Mouse (Mus musculus) midbrain, embryonic 14.5 days (tissue): ENCODE results near the gene Xpo4. TPM values are rescaled to one million over a fixed set of nuclear protein-coding genes. Genes with fewer than 3 reads are reported as not detected.
"Not testable (repeated sequence)": the region's sequence is repeated elsewhere in the genome, so short reads cannot be mapped to it uniquely, and the experiment has no call there.

ENCODE experiments used
- ATAC-seq: fragments of 200-750 bp; cut with Nextera tagmentation; 2 replicates; pipeline ENCODE4 v1.8.0; 2017; ENCODE audit warnings: moderate number of reproducible peaks, moderate library complexity; ENCODE audit not compliant: low FRiP score, low TSS enrichment
- DNase-seq: peaks from one replicate; pipeline ENCODE4 v3.0.0-alpha.2; 2015
- H3K27ac ChIP-seq: fragments of 300-500 bp; sonication (generic); replicated peaks from 2 replicates; pipeline ENCODE4 v1.5.1; 2014; ENCODE audit warnings: mild to moderate bottlenecking, low read depth, low read length, moderate library complexity
- H3K27me3 ChIP-seq: fragments of 300-500 bp; sonication (generic); 2 replicates; pipeline ENCODE4 v1.6.1; 2014; ENCODE audit warnings: low read length, control low read depth, mixed read lengths; ENCODE audit not compliant: control insufficient read depth, insufficient read depth
- H3K36me3 ChIP-seq: fragments of 300-500 bp; sonication (generic); 2 replicates; pipeline ENCODE4 v1.6.1; 2014; ENCODE audit warnings: low read length, control low read depth; ENCODE audit not compliant: control insufficient read depth, insufficient read depth
- H3K4me1 ChIP-seq: fragments of 300-500 bp; sonication (generic); 2 replicates; pipeline ENCODE4 v1.6.1; 2014; ENCODE audit warnings: mild to moderate bottlenecking, antibody characterized with exemption, low read length, control low read depth; ENCODE audit not compliant: control insufficient read depth, insufficient read depth
- H3K4me2 ChIP-seq: fragments of 300-500 bp; sonication (generic); 2 replicates; pipeline ENCODE4 v1.6.1; 2014; ENCODE audit warnings: mild to moderate bottlenecking, low read length, moderate library complexity
- H3K4me3 ChIP-seq: fragments of 300-500 bp; sonication (generic); replicated peaks from 2 replicates; pipeline ENCODE4 v1.5.1; 2014; ENCODE audit warnings: low read depth, low read length
- H3K9ac ChIP-seq: fragments of 300-500 bp; sonication (generic); replicated peaks from 2 replicates; pipeline ENCODE4 v1.6.1; 2014; ENCODE audit warnings: mild to moderate bottlenecking, low read length, moderate library complexity
- H3K9me3 ChIP-seq: fragments of 300-500 bp; sonication (generic); 2 replicates; pipeline ENCODE4 v1.6.1; 2016; ENCODE audit warnings: low read length, control low read depth, mixed read lengths; ENCODE audit not compliant: control insufficient read depth
- WGBS: fragments of 180-500 bp; shearing (Covaris S2); extraction: QIAGEN DNeasy Blood & Tissue Kit; methylation state at CpG from one replicate; pipeline ENCODE4 v1.1.7; 2014; 5-methylcytosine and 5-hydroxymethylcytosine counted together
- polyA plus RNA-seq: library from polyadenylated mRNA; unstranded; fragments of >200 nt; fragmentation: Nextera tagmentation; extraction: Ambion mirVana; gene quantifications from 2 replicates; pipeline ENCODE4 v1.2.1, GENCODE M21; 2014

Gene Xpo4
- polyA plus RNA-seq, 1 experiment from 2014 or later: 18.7 TPM

DNA sequence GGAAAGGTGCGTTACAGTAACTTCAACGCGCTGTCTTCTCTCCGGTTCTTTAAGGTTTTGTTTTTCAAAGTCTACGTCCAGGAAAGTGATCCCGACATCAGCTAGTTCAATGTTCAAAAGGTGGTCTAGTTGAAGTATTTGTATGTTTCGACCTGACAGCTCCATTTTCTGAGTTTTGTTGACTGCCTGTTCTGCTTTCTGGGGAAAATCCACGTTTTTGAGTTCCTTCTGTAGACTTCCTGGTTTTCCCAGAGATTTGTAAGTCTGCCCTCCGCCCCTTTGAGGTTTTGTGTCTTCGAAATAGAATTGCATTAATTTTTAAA is 359 bp upstream of the Xpo4 start:
- H3K27me3 ChIP-seq: no peaks in the 10 kb centered on the region
- H3K4me3 ChIP-seq: peak overlapping the region; percentile 81
- DNase-seq: no peak
- ATAC-seq: no peak
- 13% methylated on average over 10 of the region's 10 CpGs for WGBS
- peak overlapping the region; percentile 85 for H3K9ac ChIP-seq
- H3K4me1 ChIP-seq: peaks cover 16% of the 10 kb centered on the region
- H3K27ac ChIP-seq: peak overlapping the region; percentile 97
- no peaks in the 10 kb centered on the region for H3K9me3 ChIP-seq
- no peaks in the 10 kb centered on the region for H3K36me3 ChIP-seq
- peak overlapping the region; percentile 97 for H3K4me2 ChIP-seq

DNA sequence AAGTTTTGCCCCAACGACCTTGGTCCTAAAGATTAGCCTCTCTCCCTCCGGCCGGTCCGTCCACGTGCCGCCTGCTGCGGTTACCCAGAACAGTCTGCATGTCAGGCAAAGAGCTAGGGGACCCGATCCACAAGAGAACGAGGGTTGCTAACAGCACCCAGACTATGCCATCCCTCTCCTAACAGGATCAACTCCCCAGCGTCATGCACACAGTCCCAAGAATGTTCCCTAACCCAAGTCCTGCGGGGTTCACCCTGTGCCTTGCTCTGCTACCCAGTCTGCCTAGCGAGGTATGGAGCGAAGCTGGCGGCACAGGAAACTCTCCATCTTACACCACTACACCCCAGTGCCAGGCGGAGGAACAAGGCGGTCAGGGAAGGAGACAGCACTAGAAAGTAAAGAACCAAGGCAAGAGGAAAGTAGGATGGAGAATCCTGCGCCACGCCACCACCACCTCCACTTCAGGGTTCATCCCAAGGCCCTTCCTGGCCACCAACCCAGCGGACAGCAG is 864 bp downstream of the Xpo4 start:
- H3K4me3 ChIP-seq: peak overlapping the region; percentile 81
- H3K9ac ChIP-seq: peak overlapping the region; percentile 85
- H3K27me3 ChIP-seq: no peaks in the 10 kb centered on the region
- peaks cover 16% of the 10 kb centered on the region for H3K4me1 ChIP-seq
- ATAC-seq (peak; percentile 49), DNase-seq (no peak)
- H3K27ac ChIP-seq: peak overlapping the region; percentile 97
- H3K36me3 ChIP-seq: no peaks in the 10 kb centered on the region
- no peaks in the 10 kb centered on the region for H3K9me3 ChIP-seq
- WGBS: under 1% methylated on average over 19 of the region's 19 CpGs
- peak overlapping the region; percentile 97 for H3K4me2 ChIP-seq

DNA sequence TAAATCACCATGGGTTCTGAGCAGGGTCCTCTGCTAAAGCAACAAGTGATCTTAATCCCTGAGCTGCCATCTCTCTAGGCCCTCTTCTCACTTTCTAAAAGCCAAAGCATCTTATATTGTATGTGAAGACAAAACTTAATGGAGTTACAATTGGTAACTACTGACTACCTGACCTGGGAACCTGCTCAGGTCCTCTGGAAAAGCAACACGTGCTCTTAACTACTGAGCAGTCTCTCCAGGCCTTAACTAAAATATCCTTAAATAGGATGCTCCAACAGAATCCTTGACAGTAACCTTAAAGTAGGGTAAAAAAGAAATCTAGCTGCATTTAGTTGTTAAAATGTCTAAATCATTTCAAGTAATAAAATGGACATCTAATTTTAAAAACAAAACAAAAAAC is 1.6 kb downstream of the Xpo4 start:
- H3K9ac ChIP-seq: no peak overlapping the region; the same call in 1 of the 2 replicates
- peaks cover 16% of the 10 kb centered on the region for H3K4me1 ChIP-seq
- H3K4me2 ChIP-seq: peak overlapping the region; percentile 97
- peak overlapping the region; percentile 81 for H3K4me3 ChIP-seq
- ATAC-seq (no peak), DNase-seq (no peak)
- H3K27me3 ChIP-seq: no peaks in the 10 kb centered on the region
- no peaks in the 10 kb centered on the region for H3K36me3 ChIP-seq
- H3K27ac ChIP-seq: no peak overlapping the region
- H3K9me3 ChIP-seq: no peaks in the 10 kb centered on the region
- WGBS: 48% methylated on average over 1 of the region's 1 CpGs

DNA sequence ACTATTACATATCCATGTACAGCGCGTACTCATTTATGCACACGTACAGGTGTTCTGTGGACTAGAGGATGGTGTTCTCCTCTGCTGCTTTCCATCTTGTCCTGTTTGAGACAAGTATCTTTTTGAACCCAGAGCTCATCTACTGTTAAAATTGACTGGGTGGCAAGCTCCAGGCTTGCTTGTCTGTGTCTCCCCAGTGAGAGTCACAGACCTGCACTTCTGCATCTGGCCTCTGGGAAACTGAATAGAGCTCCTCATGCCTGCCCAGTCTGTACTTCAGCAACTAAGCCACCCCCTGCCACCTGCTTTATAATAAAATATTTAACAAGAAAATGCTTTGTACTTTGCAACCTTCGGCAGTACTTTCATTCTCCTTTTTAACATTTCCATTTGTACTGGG is 6.9 kb downstream of the Xpo4 start:
- Histone ChIP-seq H3K4me1 (no peaks in the 10 kb centered on the region), H3K4me2 (no peak overlapping the region), H3K9me3 (no peaks in the 10 kb centered on the region), H3K9ac (no peak overlapping the region), H3K4me3 (no peak overlapping the region), H3K27ac (no peak overlapping the region), H3K27me3 (no peaks in the 10 kb centered on the region), H3K36me3 (no peaks in the 10 kb centered on the region)
- no peak for DNase-seq
- ATAC-seq: no peak
- 94% methylated on average over 4 of the region's 4 CpGs for WGBS

DNA sequence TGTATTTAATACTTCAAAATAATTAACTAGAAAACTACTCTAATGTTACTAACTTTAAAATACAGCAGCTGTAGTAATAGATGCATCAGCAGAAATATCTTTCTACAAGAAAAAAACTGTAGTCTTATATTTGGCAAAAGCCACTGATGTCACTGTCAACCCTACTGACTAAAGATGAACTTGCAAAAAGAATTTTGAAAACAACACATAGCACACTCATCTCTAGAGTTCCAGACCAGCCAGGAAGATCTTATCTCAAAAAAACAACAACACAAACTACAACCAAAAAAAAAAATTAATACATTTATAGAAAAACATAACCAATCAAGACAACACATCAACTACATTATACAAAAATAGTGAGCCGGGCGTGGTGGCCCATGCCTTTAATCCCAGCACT is 7.7 kb downstream of the Xpo4 start:
- H3K27ac ChIP-seq: no peak overlapping the region
- DNase-seq: no peak
- no peaks in the 10 kb centered on the region for H3K27me3 ChIP-seq
- H3K36me3 ChIP-seq: no peaks in the 10 kb centered on the region
- no peaks in the 10 kb centered on the region for H3K9me3 ChIP-seq
- no peaks in the 10 kb centered on the region for H3K4me1 ChIP-seq
- H3K4me3 ChIP-seq: no peak overlapping the region
- no peak overlapping the region for H3K4me2 ChIP-seq
- no peak overlapping the region for H3K9ac ChIP-seq
- ATAC-seq: no peak
- WGBS: 97% methylated on average over 2 of the region's 2 CpGs

DNA sequence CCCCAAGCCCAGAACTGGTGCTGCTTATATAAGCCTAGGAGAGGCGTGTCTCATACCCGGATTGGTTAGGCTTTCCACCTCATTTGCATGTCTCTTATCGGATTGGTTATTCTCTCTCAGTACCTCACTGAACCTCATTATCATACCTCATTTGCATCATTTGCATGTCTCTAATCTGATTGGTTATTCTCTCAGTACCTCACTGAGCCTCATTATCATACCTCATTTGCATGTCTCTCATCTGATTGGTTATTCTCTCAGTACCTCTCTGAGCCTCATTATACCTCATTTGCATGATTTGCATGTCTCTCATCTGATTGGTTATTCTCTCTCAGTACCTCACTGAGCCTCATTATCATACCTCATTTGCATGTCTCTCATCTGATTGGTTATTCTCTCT is 8.7 kb downstream of the Xpo4 start:
- ATAC-seq, H3K36me3 ChIP-seq, H3K27ac ChIP-seq, DNase-seq, H3K4me1 ChIP-seq, H3K4me3 ChIP-seq, H3K9me3 ChIP-seq, H3K27me3 ChIP-seq, H3K4me2 ChIP-seq, H3K9ac ChIP-seq: not testable (repeated sequence)
- 97% methylated on average over 3 of the region's 3 CpGs for WGBS

DNA sequence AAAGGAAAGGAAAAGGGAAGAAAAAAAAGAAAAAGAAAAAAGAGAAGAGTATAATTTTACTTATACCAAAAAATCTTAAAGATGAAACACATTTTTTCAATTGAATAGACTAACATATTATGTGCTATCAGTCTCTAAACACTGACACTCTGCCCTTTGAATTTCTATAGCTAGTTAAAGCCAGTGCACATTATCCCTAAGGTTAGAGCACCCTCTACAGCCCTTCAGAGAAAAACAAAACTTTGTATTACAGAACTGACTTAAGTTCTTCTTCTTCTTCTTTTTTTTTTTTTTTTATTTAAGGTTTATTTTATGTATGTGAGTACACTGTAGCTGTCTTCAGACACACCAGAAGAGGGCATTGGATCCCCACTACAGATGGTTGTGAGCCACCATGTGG is 15.7 kb downstream of the Xpo4 start:
- Histone ChIP-seq H3K36me3 (no peaks in the 10 kb centered on the region), H3K27ac (no peak overlapping the region), H3K4me3 (no peak overlapping the region), H3K27me3 (no peaks in the 10 kb centered on the region), H3K9ac (no peak overlapping the region), H3K4me2 (no peak overlapping the region), H3K9me3 (no peaks in the 10 kb centered on the region), H3K4me1 (no peaks in the 10 kb centered on the region)
- ATAC-seq (no peak), DNase-seq (no peak)

DNA sequence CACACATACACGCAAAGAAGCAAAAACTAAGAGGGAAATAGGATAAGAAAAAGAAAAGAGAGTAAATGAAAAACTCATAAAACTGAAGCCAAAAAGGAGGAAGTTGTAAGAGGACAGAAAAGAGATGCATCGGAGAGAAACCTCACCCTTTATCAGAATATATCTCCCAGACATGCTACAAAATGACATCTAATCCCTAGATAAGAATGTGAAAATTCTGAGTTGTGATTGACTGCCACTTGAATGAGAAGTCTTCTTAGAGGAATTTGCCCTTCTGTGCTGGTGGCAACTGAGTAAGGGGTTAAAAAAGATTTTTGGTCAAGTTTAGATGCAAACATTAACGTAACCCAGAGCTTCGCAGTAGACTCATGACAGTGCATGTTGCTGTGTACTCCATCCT is 19.1 kb downstream of the Xpo4 start:
- Histone ChIP-seq H3K4me2 (no peak overlapping the region), H3K4me1 (no peaks in the 10 kb centered on the region), H3K27ac (no peak overlapping the region), H3K36me3 (0 out of 2 replicates have a peak, but pooled peaks cover 4% of the 10 kb centered on the region), H3K27me3 (no peaks in the 10 kb centered on the region), H3K4me3 (no peak overlapping the region), H3K9me3 (no peaks in the 10 kb centered on the region), H3K9ac (no peak overlapping the region)
- DNase-seq (no peak), ATAC-seq (no peak)
- 91% methylated on average over 4 of the region's 4 CpGs for WGBS

DNA sequence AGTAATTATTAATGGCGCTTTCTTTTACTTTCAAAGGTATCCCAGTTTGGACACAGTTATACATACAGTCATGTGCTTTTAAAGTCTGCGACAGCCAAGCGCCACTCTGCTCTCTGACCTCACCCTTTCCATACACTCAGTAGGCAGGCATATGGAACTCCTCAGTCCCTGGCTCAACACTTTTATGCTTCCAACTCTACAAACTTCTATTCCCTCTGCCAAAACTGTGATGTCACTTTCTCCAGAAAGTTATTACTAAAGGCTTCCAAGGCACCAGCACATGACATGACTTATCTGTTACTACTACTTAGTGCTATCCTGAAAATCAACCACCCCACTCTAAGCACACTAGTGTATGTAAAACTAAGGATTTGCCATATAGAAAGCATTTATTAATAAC is 26.1 kb downstream of the Xpo4 start:
- Histone ChIP-seq H3K27me3 (no peaks in the 10 kb centered on the region), H3K4me1 (0 out of 2 replicates have a peak, but pooled peaks cover 3% of the 10 kb centered on the region)
- WGBS: 97% methylated on average over 3 of the region's 3 CpGs

More for the DNA sequence above, 26.1 kb downstream of the Xpo4 start:
- DNase-seq (no peak), ATAC-seq (no peak)
- Histone ChIP-seq H3K4me3 (no peak overlapping the region), H3K36me3 (0 out of 2 replicates have a peak, but pooled peaks cover 4% of the 10 kb centered on the region), H3K9me3 (no peaks in the 10 kb centered on the region), H3K27ac (no peak overlapping the region), H3K4me2 (no peak overlapping the region), H3K9ac (no peak overlapping the region)
